Mouse (Mus musculus): ENCODE results near the gene Gm6176. TPM values are rescaled to one million over a fixed set of nuclear protein-coding genes. Genes with fewer than 3 reads are reported as not detected.

Gm6176 gene
- polyA plus RNA-seq (2017; shearing (Covaris generic)), result not detected

GRCm38 (mm10) chr7:22056205-22056604, at the start of gene Gm6176:
Gene Gm6176 (minus strand): TSS chr7:22056305.

GRCm38 (mm10) chr7:22068757-22069156, 12.7 kb upstream of the Gm6176 start, which contains the start of gene Vmn1r139:
Gene Vmn1r139 (plus strand): TSS chr7:22069057.

GRCm38 (mm10) chr7:22028797-22029196, 27.3 kb downstream of the Gm6176 start, which contains the start of gene Vmn1r138:
Gene Vmn1r138 (minus strand): TSS chr7:22028897.

Other genes starting within 250 kb of the Gm6176 start
- gene Vmn1r135, start 224.0 kb downstream of the Gm6176 start, polyA plus RNA-seq (2017; shearing (Covaris generic)), result not detected
- gene Gm5725, start 212.0 kb downstream of the Gm6176 start, polyA plus RNA-seq (2017; shearing (Covaris generic)), result not detected
- not detected for gene Gm5891, start 135.0 kb downstream of the Gm6176 start, polyA plus RNA-seq (2017; shearing (Covaris generic))
- gene Vmn1r137, start 61.7 kb downstream of the Gm6176 start, polyA plus RNA-seq (2017; shearing (Covaris generic)), result not detected
- not detected for gene Vmn1r138, start 27.4 kb downstream of the Gm6176 start, polyA plus RNA-seq (2017; shearing (Covaris generic))
- gene Vmn1r139, start 12.8 kb upstream of the Gm6176 start, polyA plus RNA-seq (2017; shearing (Covaris generic)), result not detected
- not detected for gene Gm16451, start 61.9 kb upstream of the Gm6176 start, polyA plus RNA-seq (2017; shearing (Covaris generic))
- not detected for gene Gm10666, start 78.4 kb upstream of the Gm6176 start, polyA plus RNA-seq (2017; shearing (Covaris generic))
- not detected for gene Vmn1r142, start 107.7 kb upstream of the Gm6176 start, polyA plus RNA-seq (2017; shearing (Covaris generic))
- gene Vmn1r143, start 133.1 kb upstream of the Gm6176 start, polyA plus RNA-seq (2017; shearing (Covaris generic)), result not detected
- gene Gm8653, start 145.0 kb upstream of the Gm6176 start, polyA plus RNA-seq (2017; shearing (Covaris generic)), result not detected
- gene Gm8453, start 173.2 kb upstream of the Gm6176 start, polyA plus RNA-seq (2017; shearing (Covaris generic)), result not detected